Mouse (Mus musculus): ENCODE data around the gene Fdx1l. TPM values are rescaled to one million over a fixed set of nuclear protein-coding genes. Genes with fewer than 3 reads are reported as not detected.
A peak's percentile ranks its signal among the peaks of the same experiment; 100 is the strongest.

Gene Fdx1l
- polyA plus RNA-seq, 1 experiment from 2014 or later: 62.6 TPM

GRCm38 (mm10) chr9:21031896-21032351 lies 41.5 kb downstream of the Fdx1l start, which contains the start of gene Icam5:
Icam5 (plus strand) TSS chr9:21032073.
- H3K9me3 ChIP-seq: no peaks in the 10 kb centered on the region
- no peaks in the 10 kb centered on the region for H3K36me3 ChIP-seq (replicated peaks)
- peak; percentile 53 for DNase-seq (ENCODE audit: low spot score)
- peak within 1 kb of the TSS; percentile 57 for H3K4me3 ChIP-seq
- peaks cover 76% of the 10 kb centered on the region for H3K4me1 ChIP-seq
- H3K27ac ChIP-seq (replicated peaks): no peak within 1 kb of the TSS
- under 1% methylated on average over 35 of the region's 35 CpGs for WGBS
- peaks cover 100% of the 10 kb centered on the region for H3K27me3 ChIP-seq (replicated peaks; ENCODE audit: low read depth, poor library complexity, severe bottlenecking)

GRCm38 (mm10) chr9:21031251-21031895 lies 42.0 kb downstream of the Fdx1l start:
- peaks cover 71% of the 10 kb centered on the region for H3K4me1 ChIP-seq
- under 1% methylated on average over 36 of the region's 36 CpGs for WGBS
- no peaks in the 10 kb centered on the region for H3K36me3 ChIP-seq (replicated peaks)
- H3K9me3 ChIP-seq: no peaks in the 10 kb centered on the region
- H3K27ac ChIP-seq (replicated peaks): no peak overlapping the region
- H3K27me3 ChIP-seq (replicated peaks; ENCODE audit: low read depth, poor library complexity, severe bottlenecking): peaks cover 100% of the 10 kb centered on the region
- peak overlapping the region; percentile 57 for H3K4me3 ChIP-seq
- peak; percentile 72 for DNase-seq (ENCODE audit: low spot score)

- Histone ChIP-seq H3K4me3 (peak overlapping the region; percentile 57), H3K4me1 (peaks cover 67% of the 10 kb centered on the region), H3K9me3 (no peaks in the 10 kb centered on the region), H3K27ac (replicated peaks) (no peak overlapping the region), H3K27me3 (replicated peaks; ENCODE audit: low read depth, poor library complexity, severe bottlenecking) (peaks cover 100% of the 10 kb centered on the region), H3K36me3 (replicated peaks) (no peaks in the 10 kb centered on the region)
- peak; percentile 88 for DNase-seq (ENCODE audit: low spot score)
- under 1% methylated on average over 13 of the region's 13 CpGs for WGBS
Measured at GRCm38 (mm10) chr9:21030781-21031250, 42.6 kb downstream of the Fdx1l start.

- WGBS: 21% methylated on average over 22 of the region's 22 CpGs
- Histone ChIP-seq H3K9me3 (no peaks in the 10 kb centered on the region), H3K4me1 (peaks cover 63% of the 10 kb centered on the region), H3K27me3 (replicated peaks; ENCODE audit: low read depth, poor library complexity, severe bottlenecking) (peaks cover 100% of the 10 kb centered on the region), H3K36me3 (replicated peaks) (no peaks in the 10 kb centered on the region), H3K4me3 (peak overlapping the region; percentile 57), H3K27ac (replicated peaks) (no peak overlapping the region)
- no peak for DNase-seq (ENCODE audit: low spot score)
Measured at GRCm38 (mm10) chr9:21030055-21030600, 43.3 kb downstream of the Fdx1l start.

- DNase-seq (ENCODE audit: low spot score): peak; percentile 87
- Histone ChIP-seq H3K27ac (replicated peaks) (peak within 1 kb of the TSS; percentile 73), H3K36me3 (replicated peaks) (no peaks in the 10 kb centered on the region), H3K9me3 (no peaks in the 10 kb centered on the region), H3K4me3 (peak within 1 kb of the TSS; percentile 57), H3K4me1 (peaks cover 56% of the 10 kb centered on the region), H3K27me3 (replicated peaks; ENCODE audit: low read depth, poor library complexity, severe bottlenecking) (peaks cover 95% of the 10 kb centered on the region)
- WGBS: 2% methylated on average over 37 of the region's 37 CpGs
Measured at GRCm38 (mm10) chr9:21029291-21030054, 43.9 kb downstream of the Fdx1l start, which contains the start of gene Icam4. Icam4 (plus strand) TSS chr9:21029373.

- Histone ChIP-seq H3K9me3 (no peaks in the 10 kb centered on the region), H3K4me1 (peaks cover 53% of the 10 kb centered on the region), H3K27me3 (replicated peaks; ENCODE audit: low read depth, poor library complexity, severe bottlenecking) (peaks cover 87% of the 10 kb centered on the region), H3K4me3 (0 out of 2 replicates have a peak overlapping the region, but pooled peaks have one; percentile 57), H3K36me3 (replicated peaks) (no peaks in the 10 kb centered on the region), H3K27ac (replicated peaks) (no peak overlapping the region)
- DNase-seq (ENCODE audit: low spot score): no peak
- WGBS: 72% methylated on average over 6 of the region's 6 CpGs
Measured at GRCm38 (mm10) chr9:21028560-21029110, 44.8 kb downstream of the Fdx1l start.

GRCm38 (mm10) chr9:21027774-21028290 lies 45.6 kb downstream of the Fdx1l start:
- whole genome bisulfite sequencing: 67% methylated on average over 8 of the region's 8 CpGs
- no peak overlapping the region for H3K27ac ChIP-seq (replicated peaks)
- peaks cover 79% of the 10 kb centered on the region for H3K27me3 ChIP-seq (replicated peaks; ENCODE audit: low read depth, poor library complexity, severe bottlenecking)
- H3K36me3 ChIP-seq (replicated peaks): no peaks in the 10 kb centered on the region
- no peaks in the 10 kb centered on the region for H3K9me3 ChIP-seq
- DNase-seq (ENCODE audit: low spot score): no peak
- H3K4me3 ChIP-seq: no peak overlapping the region
- H3K4me1 ChIP-seq: peaks cover 45% of the 10 kb centered on the region

- no peak for DNase-seq (ENCODE audit: low spot score)
Measured at GRCm38 (mm10) chr9:21026849-21027248, 46.6 kb downstream of the Fdx1l start.

GRCm38 (mm10) chr9:21025258-21025810 lies 48.1 kb downstream of the Fdx1l start:
- no peaks in the 10 kb centered on the region for H3K9me3 ChIP-seq
- no peak overlapping the region for H3K4me3 ChIP-seq
- H3K36me3 ChIP-seq (replicated peaks): no peaks in the 10 kb centered on the region
- 74% methylated on average over 19 of the region's 19 CpGs for WGBS
- DNase-seq (ENCODE audit: low spot score): no peak
- peaks cover 21% of the 10 kb centered on the region for H3K4me1 ChIP-seq
- H3K27ac ChIP-seq (replicated peaks): no peak overlapping the region
- peaks cover 59% of the 10 kb centered on the region for H3K27me3 ChIP-seq (replicated peaks; ENCODE audit: low read depth, poor library complexity, severe bottlenecking)

More at GRCm38 (mm10) chr9:21026849-21027248, 46.6 kb downstream of the Fdx1l start:
- Histone ChIP-seq H3K36me3 (replicated peaks) (no peaks in the 10 kb centered on the region), H3K9me3 (no peaks in the 10 kb centered on the region), H3K27me3 (replicated peaks; ENCODE audit: low read depth, poor library complexity, severe bottlenecking) (peaks cover 72% of the 10 kb centered on the region), H3K4me1 (peaks cover 35% of the 10 kb centered on the region), H3K4me3 (0 out of 2 replicates have a peak overlapping the region, but pooled peaks have one; percentile 1), H3K27ac (replicated peaks) (no peak overlapping the region)
- 82% methylated on average over 12 of the region's 12 CpGs for WGBS

GRCm38 (mm10) chr9:21022726-21023125 lies 50.7 kb downstream of the Fdx1l start:
- H3K4me3 ChIP-seq: no peak overlapping the region
- no peaks in the 10 kb centered on the region for H3K4me1 ChIP-seq
- peaks cover 56% of the 10 kb centered on the region for H3K27me3 ChIP-seq (replicated peaks; ENCODE audit: low read depth, poor library complexity, severe bottlenecking)
- no peak for DNase-seq (ENCODE audit: low spot score)
- H3K9me3 ChIP-seq: no peaks in the 10 kb centered on the region
- no peaks in the 10 kb centered on the region for H3K36me3 ChIP-seq (replicated peaks)
- H3K27ac ChIP-seq (replicated peaks): no peak overlapping the region
- 84% methylated on average over 1 of the region's 1 CpGs for WGBS

- no peaks in the 10 kb centered on the region for H3K36me3 ChIP-seq (replicated peaks)
- peaks cover under 1% of the 10 kb centered on the region; the same call in 1 of the 2 replicates for H3K4me1 ChIP-seq
- no peak for DNase-seq (ENCODE audit: low spot score)
- no peak overlapping the region for H3K4me3 ChIP-seq
- 65% methylated on average over 6 of the region's 6 CpGs for WGBS
- H3K27ac ChIP-seq (replicated peaks): no peak overlapping the region
- H3K27me3 ChIP-seq (replicated peaks; ENCODE audit: low read depth, poor library complexity, severe bottlenecking): peaks cover 56% of the 10 kb centered on the region
- H3K9me3 ChIP-seq: no peaks in the 10 kb centered on the region
Measured at GRCm38 (mm10) chr9:21022288-21022687, 51.1 kb downstream of the Fdx1l start.

GRCm38 (mm10) chr9:21021363-21021762 lies 52.1 kb downstream of the Fdx1l start:
- WGBS: 72% methylated on average over 3 of the region's 3 CpGs
- no peak overlapping the region for H3K4me3 ChIP-seq
- no peak overlapping the region for H3K27ac ChIP-seq (replicated peaks)
- no peaks in the 10 kb centered on the region for H3K9me3 ChIP-seq
- H3K4me1 ChIP-seq: peaks cover 7% of the 10 kb centered on the region
- no peaks in the 10 kb centered on the region for H3K36me3 ChIP-seq (replicated peaks)
- H3K27me3 ChIP-seq (replicated peaks; ENCODE audit: low read depth, poor library complexity, severe bottlenecking): peaks cover 56% of the 10 kb centered on the region
- no peak for DNase-seq (ENCODE audit: low spot score)

Data from embryonic facial prominence, embryonic 10.5 days (tissue).